Mouse (Mus musculus) small intestine, adult 2 months (tissue): ENCODE results near the gene Sema3c. TPM values are rescaled to one million over a fixed set of nuclear protein-coding genes. Genes with fewer than 3 reads are reported as not detected.

Experiments used
- H3K27ac ChIP-seq: fragments of 200-500 bp; 2 replicates; pipeline ENCODE4 v1.5.1; 2012; ENCODE audit warnings: low read depth, low read length, control low read depth, inconsistent platforms; ENCODE audit not compliant: insufficient read depth
- H3K27me3 ChIP-seq: fragments of 200-500 bp; 2 replicates; pipeline ENCODE4 v1.6.1; 2012; ENCODE audit warnings: mild to moderate bottlenecking, moderate library complexity, low read length, inconsistent platforms; ENCODE audit not compliant: control insufficient read depth, insufficient read depth
- H3K36me3 ChIP-seq: fragments of 200-500 bp; 2 replicates; pipeline ENCODE4 v1.6.1; 2012; ENCODE audit warnings: mild to moderate bottlenecking, low read length, control low read depth, inconsistent platforms; ENCODE audit not compliant: control insufficient read depth, insufficient read depth
- H3K4me1 ChIP-seq: fragments of 200-500 bp; 2 replicates; pipeline ENCODE4 v1.6.1; 2012; ENCODE audit warnings: low read length, inconsistent platforms, mixed read lengths; ENCODE audit not compliant: control insufficient read depth, insufficient read depth, insufficient read length
- H3K4me3 ChIP-seq: fragments of 200-500 bp; 2 replicates; pipeline ENCODE4 v1.5.1; 2012; ENCODE audit warnings: low read depth, mild to moderate bottlenecking, control low read depth, inconsistent platforms, low read length, moderate library complexity
- CTCF ChIP-seq: fragments of 200-500 bp; IDR thresholded peaks from 2 replicates; pipeline ENCODE4 v1.5.1; 2012; ENCODE audit warnings: low read depth, mild to moderate bottlenecking, control low read depth, inconsistent platforms, low read length, moderate library complexity, mixed read lengths; ENCODE audit not compliant: insufficient replicate concordance, insufficient read length; ENCODE audit errors: extremely low read depth
- POLR2A ChIP-seq: fragments of 200-500 bp; IDR thresholded peaks from 2 replicates; pipeline ENCODE4 v1.6.1; 2012; ENCODE audit warnings: low read depth, mild to moderate bottlenecking, control low read depth, inconsistent platforms, low read length, moderate library complexity
- WGBS: fragments of 180-500 bp; shearing (Covaris S2); methylation state at CpG from one replicate; pipeline ENCODE4 v1.1.7; 2018; 5-methylcytosine and 5-hydroxymethylcytosine counted together
- polyA plus RNA-seq: library from polyadenylated mRNA; depleted of rRNA; stranded (reverse); fragments of >200 nt; gene quantifications from 2 replicates; pipeline ENCODE4 v1.2.3, GENCODE M21; 2012

Gene Sema3c
- polyA plus RNA-seq, 1 experiment, result 0.90 TPM

DNA sequence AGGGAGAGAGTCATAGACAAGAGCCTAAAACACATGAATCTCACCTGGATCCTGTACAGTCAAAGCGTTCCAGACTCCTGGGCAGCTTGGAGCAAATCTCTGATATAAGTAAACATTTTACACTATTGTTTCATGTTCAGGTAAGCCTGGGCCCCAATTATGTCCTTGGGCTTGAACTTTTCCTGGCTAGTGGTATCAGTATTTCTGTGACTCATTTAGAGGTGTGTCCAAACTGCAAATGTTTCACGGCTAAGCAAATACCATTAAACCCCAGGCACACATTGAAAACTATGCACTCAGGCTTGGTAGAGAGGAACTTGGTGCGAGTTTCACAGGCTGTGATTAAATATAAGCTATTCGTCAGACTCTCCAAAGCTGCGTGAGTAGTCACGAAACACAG, 2.5 kb upstream of the Sema3c start:
- Histone ChIP-seq H3K4me3 (no peak overlapping the region), H3K27me3 (no peaks in the 10 kb centered on the region), H3K36me3 (no peaks in the 10 kb centered on the region), H3K27ac (no peak overlapping the region), H3K4me1 (no peaks in the 10 kb centered on the region)
- 21% methylated on average over 6 of the region's 6 CpGs for WGBS
- TF ChIP-seq POLR2A (no peak), CTCF (no peak)

DNA sequence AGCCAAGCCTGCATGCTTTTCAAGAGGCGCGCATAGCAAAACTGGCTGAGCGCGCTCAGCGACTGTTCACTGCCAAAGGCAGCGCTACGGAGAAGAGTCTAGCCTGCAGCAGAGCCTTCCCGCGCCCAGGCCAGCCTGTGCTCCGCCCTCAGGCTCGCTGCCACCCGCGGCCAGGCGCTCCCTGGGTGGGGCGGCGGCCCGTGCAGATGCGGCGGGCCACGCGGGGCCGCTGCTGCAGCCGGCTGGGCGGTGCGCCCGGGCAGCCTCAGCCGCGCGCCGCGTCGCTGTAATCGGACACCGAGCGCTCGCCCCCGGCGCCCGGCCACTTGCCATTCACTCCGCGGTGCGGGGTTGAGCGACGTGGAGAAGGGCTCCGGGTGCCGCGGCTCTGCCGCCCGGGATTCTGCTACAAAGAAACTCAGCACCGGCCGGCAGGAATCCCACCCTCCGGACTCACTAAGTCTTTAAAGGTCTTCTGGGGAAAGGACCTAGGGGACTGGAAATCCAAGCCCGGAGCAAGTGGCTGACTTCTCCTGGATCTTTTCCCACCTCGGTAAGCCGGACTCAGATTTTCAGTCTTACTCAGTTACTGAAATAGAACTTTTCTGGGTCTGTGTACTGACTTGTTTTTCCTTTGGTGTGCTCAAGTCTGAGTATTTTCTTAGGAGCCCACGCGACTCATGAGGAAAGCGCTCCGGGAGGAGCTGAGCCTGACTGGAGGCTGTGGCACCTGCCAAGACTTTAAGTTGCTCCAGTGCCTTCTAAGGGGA, 517 bp downstream of the Sema3c start:
- no peak for TF ChIP-seq CTCF
- no peak for TF ChIP-seq POLR2A
- H3K36me3 ChIP-seq, result no peaks in the 10 kb centered on the region
- H3K4me1 ChIP-seq, result no peaks in the 10 kb centered on the region
- peak overlapping the region; percentile 77 for H3K4me3 ChIP-seq
- no peaks in the 10 kb centered on the region for H3K27me3 ChIP-seq
- peak overlapping the region; percentile 63 for H3K27ac ChIP-seq
- under 1% methylated on average over 59 of the region's 59 CpGs for WGBS

GRCm38 (mm10) chr5:17575183-17575495, 1.1 kb downstream of the Sema3c start:
- Histone ChIP-seq H3K27ac (no peak overlapping the region), H3K4me3 (peak overlapping the region; percentile 77), H3K4me1 (no peaks in the 10 kb centered on the region), H3K27me3 (no peaks in the 10 kb centered on the region), H3K36me3 (no peaks in the 10 kb centered on the region)
- 12% methylated on average over 7 of the region's 7 CpGs for WGBS
- TF ChIP-seq POLR2A (no peak), CTCF (no peak)

DNA sequence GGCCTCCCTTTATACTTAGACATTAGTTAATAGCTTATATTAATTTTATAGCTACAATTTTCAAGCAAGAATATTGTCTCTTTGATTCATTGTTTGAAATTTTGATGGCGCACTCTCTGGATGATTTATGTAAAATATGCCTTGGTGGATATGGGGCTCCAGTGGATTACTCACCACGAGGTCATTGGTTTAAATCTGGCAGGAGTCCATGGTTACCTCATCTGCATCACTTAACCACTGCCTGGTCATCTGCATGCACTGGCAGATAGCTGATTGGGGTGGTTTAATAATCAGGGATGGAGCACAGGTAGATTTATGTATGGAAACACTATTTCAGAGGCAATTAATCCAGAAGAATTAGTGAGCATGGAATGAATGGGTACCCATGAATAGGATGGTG, 2.0 kb downstream of the Sema3c start:
- Histone ChIP-seq H3K27me3 (no peaks in the 10 kb centered on the region), H3K4me1 (no peaks in the 10 kb centered on the region), H3K4me3 (no peak overlapping the region), H3K36me3 (no peaks in the 10 kb centered on the region), H3K27ac (no peak overlapping the region)
- WGBS, result 48% methylated on average over 2 of the region's 2 CpGs
- no peak for TF ChIP-seq CTCF

DNA sequence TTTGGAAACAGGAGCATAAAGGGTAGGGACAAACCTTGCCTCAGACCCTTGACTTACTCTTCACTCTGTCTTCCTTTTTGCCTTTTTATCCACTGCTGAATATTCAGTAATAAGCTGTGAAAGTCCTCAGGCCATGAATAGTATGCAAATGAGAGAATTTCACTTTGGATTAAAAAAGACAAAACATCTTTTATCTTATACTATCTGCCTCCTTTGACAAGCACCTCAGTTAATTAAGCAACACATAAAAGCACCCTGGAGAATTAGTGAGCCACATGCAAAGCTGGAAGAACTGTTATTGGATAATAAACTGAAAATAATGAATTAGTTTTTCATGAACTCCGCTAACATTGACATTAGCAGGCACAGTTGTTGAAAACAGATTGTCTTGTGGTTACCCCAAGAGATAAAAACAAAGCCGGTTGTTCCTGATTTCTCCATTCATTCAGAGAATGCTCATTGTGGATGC, 8.0 kb downstream of the Sema3c start:
- no peaks in the 10 kb centered on the region for H3K36me3 ChIP-seq
- H3K27ac ChIP-seq, result no peak overlapping the region
- no peaks in the 10 kb centered on the region for H3K27me3 ChIP-seq
- no peak for TF ChIP-seq POLR2A
- TF ChIP-seq CTCF, result no peak
- 68% methylated on average over 2 of the region's 2 CpGs for WGBS
- H3K4me1 ChIP-seq, result no peaks in the 10 kb centered on the region
- H3K4me3 ChIP-seq, result no peak overlapping the region

GRCm38 (mm10) chr5:17584299-17584945, 10.3 kb downstream of the Sema3c start:
- no peak overlapping the region for H3K4me3 ChIP-seq
- no peak overlapping the region for H3K27ac ChIP-seq
- H3K36me3 ChIP-seq, result no peaks in the 10 kb centered on the region
- TF ChIP-seq CTCF (no peak), POLR2A (no peak)
- H3K27me3 ChIP-seq, result no peaks in the 10 kb centered on the region
- no peaks in the 10 kb centered on the region for H3K4me1 ChIP-seq
- 67% methylated on average over 2 of the region's 2 CpGs for WGBS

DNA sequence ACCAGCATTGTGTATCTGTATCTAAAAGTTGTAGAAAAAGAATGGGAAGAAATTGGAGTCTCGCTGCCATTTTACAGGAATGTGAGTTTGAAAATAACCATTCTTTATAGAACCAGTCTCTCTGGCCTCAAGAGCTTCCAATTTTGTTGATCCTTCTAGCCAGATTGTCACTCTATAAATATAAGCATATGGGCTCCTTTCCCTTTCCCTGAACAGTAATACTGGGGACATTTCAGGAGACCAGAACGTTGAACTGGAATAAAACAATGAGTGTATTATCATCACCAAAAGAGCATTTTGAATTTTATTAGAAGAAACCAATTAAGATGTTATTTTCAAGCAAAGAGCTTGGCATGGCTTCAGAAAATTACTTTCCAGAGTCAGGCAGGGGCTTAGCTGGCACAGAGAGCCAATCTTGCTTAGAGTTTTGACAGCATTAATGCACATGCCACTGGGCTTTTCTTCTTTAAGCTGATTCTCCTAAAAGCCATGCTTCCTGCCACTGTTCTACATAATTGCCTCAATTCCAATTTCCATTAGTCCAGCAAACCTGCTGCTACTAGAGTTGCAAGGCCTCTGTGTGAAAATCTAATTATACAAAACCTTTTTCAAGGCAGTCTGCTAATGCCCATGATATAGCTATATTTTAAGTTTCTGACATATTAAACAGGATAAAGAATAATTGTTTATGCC, 12.6 kb downstream of the Sema3c start:
- WGBS, result 80% methylated on average over 2 of the region's 2 CpGs
- TF ChIP-seq POLR2A (no peak), CTCF (no peak)
- H3K27ac ChIP-seq, result no peak overlapping the region
- H3K36me3 ChIP-seq, result no peaks in the 10 kb centered on the region
- H3K27me3 ChIP-seq, result no peaks in the 10 kb centered on the region
- no peak overlapping the region for H3K4me3 ChIP-seq
- H3K4me1 ChIP-seq, result no peaks in the 10 kb centered on the region
